Mouse (Mus musculus): ENCODE measurements around the gene Prima1. TPM values are rescaled to one million over a fixed set of nuclear protein-coding genes. Genes with fewer than 3 reads are reported as not detected.
A peak's percentile ranks its signal among the peaks of the same experiment; 100 is the strongest.

Gene Prima1
- polyA plus RNA-seq, 1 experiment from 2014 or later = 0.33 TPM

GRCm38 (mm10) chr12:103272176-103272575, 30.2 kb upstream of the Prima1 start:
- Histone ChIP-seq H3K27me3 (replicated peaks; ENCODE audit: control insufficient read depth, insufficient read depth, low read length) (no peaks in the 10 kb centered on the region), H3K36me3 (ENCODE audit: control insufficient read depth, insufficient read depth, low read length) (no peaks in the 10 kb centered on the region), H3K4me3 (ENCODE audit: low read depth, low read length) (no peak overlapping the region), H3K9ac (ENCODE audit: low read length) (no peak overlapping the region), H3K4me2 (ENCODE audit: low read length) (no peak overlapping the region), H3K27ac (ENCODE audit: low read depth, low read length) (no peak overlapping the region), H3K4me1 (ENCODE audit: control insufficient read depth, insufficient read depth, low read length) (no peaks in the 10 kb centered on the region), H3K9me3 (replicated peaks; ENCODE audit: control insufficient read depth, low read length) (no peaks in the 10 kb centered on the region)
- ATAC-seq (no peak), DNase-seq (ENCODE audit: low spot score) (no peak)
- WGBS = 88% methylated on average over 3 of the region's 3 CpGs

- H3K27ac ChIP-seq (ENCODE audit: low read depth, low read length) = no peak overlapping the region
- no peaks in the 10 kb centered on the region for H3K4me1 ChIP-seq (ENCODE audit: control insufficient read depth, insufficient read depth, low read length)
- no peak overlapping the region for H3K4me3 ChIP-seq (ENCODE audit: low read depth, low read length)
- no peaks in the 10 kb centered on the region for H3K27me3 ChIP-seq (replicated peaks; ENCODE audit: control insufficient read depth, insufficient read depth, low read length)
- no peaks in the 10 kb centered on the region for H3K9me3 ChIP-seq (replicated peaks; ENCODE audit: control insufficient read depth, low read length)
- 22% methylated on average over 3 of the region's 3 CpGs for WGBS
- no peak overlapping the region for H3K9ac ChIP-seq (ENCODE audit: low read length)
- no peaks in the 10 kb centered on the region for H3K36me3 ChIP-seq (ENCODE audit: control insufficient read depth, insufficient read depth, low read length)
- no peak for DNase-seq (ENCODE audit: low spot score)
- ATAC-seq = no peak
- no peak overlapping the region for H3K4me2 ChIP-seq (ENCODE audit: low read length)
Measured at GRCm38 (mm10) chr12:103266605-103267004, 24.7 kb upstream of the Prima1 start.

GRCm38 (mm10) chr12:103262017-103262865, 20.3 kb upstream of the Prima1 start:
- H3K9ac ChIP-seq (ENCODE audit: low read length) = no peak overlapping the region
- 56% methylated on average over 13 of the region's 13 CpGs for WGBS
- H3K27ac ChIP-seq (ENCODE audit: low read depth, low read length) = no peak overlapping the region
- H3K4me3 ChIP-seq (ENCODE audit: low read depth, low read length) = no peak overlapping the region
- no peaks in the 10 kb centered on the region for H3K4me1 ChIP-seq (ENCODE audit: control insufficient read depth, insufficient read depth, low read length)
- H3K36me3 ChIP-seq (ENCODE audit: control insufficient read depth, insufficient read depth, low read length) = no peaks in the 10 kb centered on the region
- ATAC-seq (no peak), DNase-seq (ENCODE audit: low spot score) (peak; percentile 14)
- no peaks in the 10 kb centered on the region for H3K27me3 ChIP-seq (replicated peaks; ENCODE audit: control insufficient read depth, insufficient read depth, low read length)
- no peaks in the 10 kb centered on the region for H3K9me3 ChIP-seq (replicated peaks; ENCODE audit: control insufficient read depth, low read length)
- H3K4me2 ChIP-seq (ENCODE audit: low read length) = no peak overlapping the region

GRCm38 (mm10) chr12:103252901-103253434, 11.0 kb upstream of the Prima1 start:
- no peak for DNase-seq (ENCODE audit: low spot score)
- H3K27ac ChIP-seq (ENCODE audit: low read depth, low read length) = no peak overlapping the region
- 91% methylated on average over 8 of the region's 8 CpGs for WGBS
- no peaks in the 10 kb centered on the region for H3K4me1 ChIP-seq (ENCODE audit: control insufficient read depth, insufficient read depth, low read length)
- no peak overlapping the region for H3K4me3 ChIP-seq (ENCODE audit: low read depth, low read length)
- no peak overlapping the region for H3K9ac ChIP-seq (ENCODE audit: low read length)
- no peak overlapping the region for H3K4me2 ChIP-seq (ENCODE audit: low read length)
- no peaks in the 10 kb centered on the region for H3K9me3 ChIP-seq (replicated peaks; ENCODE audit: control insufficient read depth, low read length)
- H3K36me3 ChIP-seq (ENCODE audit: control insufficient read depth, insufficient read depth, low read length) = no peaks in the 10 kb centered on the region
- ATAC-seq = no peak
- no peaks in the 10 kb centered on the region for H3K27me3 ChIP-seq (replicated peaks; ENCODE audit: control insufficient read depth, insufficient read depth, low read length)

- no peak overlapping the region for H3K4me3 ChIP-seq (ENCODE audit: low read depth, low read length)
- H3K36me3 ChIP-seq (ENCODE audit: control insufficient read depth, insufficient read depth, low read length) = no peaks in the 10 kb centered on the region
- ATAC-seq (no peak), DNase-seq (ENCODE audit: low spot score) (no peak)
- H3K9ac ChIP-seq (ENCODE audit: low read length) = no peak overlapping the region
- H3K9me3 ChIP-seq (replicated peaks; ENCODE audit: control insufficient read depth, low read length) = no peaks in the 10 kb centered on the region
- H3K27me3 ChIP-seq (replicated peaks; ENCODE audit: control insufficient read depth, insufficient read depth, low read length) = no peaks in the 10 kb centered on the region
- no peak overlapping the region for H3K4me2 ChIP-seq (ENCODE audit: low read length)
- no peak overlapping the region for H3K27ac ChIP-seq (ENCODE audit: low read depth, low read length)
- 93% methylated on average over 5 of the region's 5 CpGs for WGBS
- no peaks in the 10 kb centered on the region for H3K4me1 ChIP-seq (ENCODE audit: control insufficient read depth, insufficient read depth, low read length)
Measured at GRCm38 (mm10) chr12:103251151-103251550, 9.2 kb upstream of the Prima1 start.

- H3K4me3 ChIP-seq (ENCODE audit: low read depth, low read length) = no peak overlapping the region
- ATAC-seq = no peak
- no peak overlapping the region for H3K4me2 ChIP-seq (ENCODE audit: low read length)
- H3K27ac ChIP-seq (ENCODE audit: low read depth, low read length) = no peak overlapping the region
- H3K36me3 ChIP-seq (ENCODE audit: control insufficient read depth, insufficient read depth, low read length) = no peaks in the 10 kb centered on the region
- WGBS = 83% methylated on average over 6 of the region's 6 CpGs
- H3K9me3 ChIP-seq (replicated peaks; ENCODE audit: control insufficient read depth, low read length) = no peaks in the 10 kb centered on the region
- DNase-seq (ENCODE audit: low spot score) = no peak
- no peaks in the 10 kb centered on the region for H3K4me1 ChIP-seq (ENCODE audit: control insufficient read depth, insufficient read depth, low read length)
- no peaks in the 10 kb centered on the region for H3K27me3 ChIP-seq (replicated peaks; ENCODE audit: control insufficient read depth, insufficient read depth, low read length)
- no peak overlapping the region for H3K9ac ChIP-seq (ENCODE audit: low read length)
Measured at GRCm38 (mm10) chr12:103250333-103250732, 8.4 kb upstream of the Prima1 start.

- Histone ChIP-seq H3K9ac (ENCODE audit: low read length) (peak overlapping the region; percentile 70; the same call in 1 of the 2 replicates), H3K4me2 (ENCODE audit: low read length) (peak overlapping the region; percentile 93), H3K36me3 (ENCODE audit: control insufficient read depth, insufficient read depth, low read length) (no peaks in the 10 kb centered on the region), H3K27ac (ENCODE audit: low read depth, low read length) (no peak overlapping the region), H3K4me1 (ENCODE audit: control insufficient read depth, insufficient read depth, low read length) (no peaks in the 10 kb centered on the region), H3K27me3 (replicated peaks; ENCODE audit: control insufficient read depth, insufficient read depth, low read length) (peaks cover 17% of the 10 kb centered on the region), H3K4me3 (ENCODE audit: low read depth, low read length) (peak overlapping the region; percentile 61), H3K9me3 (replicated peaks; ENCODE audit: control insufficient read depth, low read length) (no peaks in the 10 kb centered on the region)
- DNase-seq (ENCODE audit: low spot score) = peak; percentile 23
- 10% methylated on average over 11 of the region's 11 CpGs for WGBS
- no peak for ATAC-seq
Measured at GRCm38 (mm10) chr12:103243041-103243440, 1.1 kb upstream of the Prima1 start.

- Histone ChIP-seq H3K4me1 (ENCODE audit: control insufficient read depth, insufficient read depth, low read length) (no peaks in the 10 kb centered on the region), H3K27me3 (replicated peaks; ENCODE audit: control insufficient read depth, insufficient read depth, low read length) (peaks cover 17% of the 10 kb centered on the region), H3K36me3 (ENCODE audit: control insufficient read depth, insufficient read depth, low read length) (no peaks in the 10 kb centered on the region), H3K4me2 (ENCODE audit: low read length) (peak overlapping the region; percentile 93), H3K4me3 (ENCODE audit: low read depth, low read length) (peak overlapping the region; percentile 61), H3K9me3 (replicated peaks; ENCODE audit: control insufficient read depth, low read length) (no peaks in the 10 kb centered on the region), H3K9ac (ENCODE audit: low read length) (peak overlapping the region; percentile 70), H3K27ac (ENCODE audit: low read depth, low read length) (no peak overlapping the region)
- DNase-seq (ENCODE audit: low spot score) (peak; percentile 74), ATAC-seq (peak; percentile 84)
- WGBS = 1% methylated on average over 31 of the region's 34 CpGs
Measured at GRCm38 (mm10) chr12:103242591-103243025, 658 bp upstream of the Prima1 start.
